Mouse (Mus musculus) spleen, postnatal 36 days (tissue): Measurements from ENCODE around the gene Rbp1.
A peak's percentile ranks its signal among the peaks of the same experiment; 100 is the strongest.

ENCODE experiments used
- DNase-seq, 2 experiments: peaks; one replicate each; pipeline ENCODE4 v3.0.0; 2022; ENCODE audit warnings: low spot score in 2 of 2, mixed read lengths in 1 of 2

Rbp1 gene

DNA sequence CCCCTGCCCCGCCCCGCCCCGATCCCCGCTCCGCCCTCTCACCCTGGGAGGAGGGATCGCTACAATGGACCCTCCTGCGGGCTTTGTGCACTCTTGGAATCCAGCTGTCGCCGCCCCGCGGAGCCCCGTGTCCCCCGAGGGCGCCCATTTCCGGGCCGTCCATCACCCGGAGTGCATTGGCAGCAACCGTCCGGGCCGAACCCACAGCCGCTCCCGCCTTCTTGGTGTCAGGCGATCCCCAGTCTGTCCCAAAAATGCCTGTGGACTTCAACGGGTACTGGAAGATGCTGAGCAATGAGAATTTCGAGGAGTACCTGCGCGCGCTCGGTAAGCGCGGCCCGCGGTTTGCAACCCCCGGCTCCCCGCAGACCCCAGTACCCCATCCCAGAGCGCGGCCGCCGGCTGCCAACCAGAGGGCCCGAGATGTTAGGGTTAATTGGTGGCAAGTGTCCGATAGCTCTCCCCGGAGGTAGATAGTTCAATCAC lies 2.0 kb downstream of the Rbp1 start:
- no peak for DNase-seq

DNA sequence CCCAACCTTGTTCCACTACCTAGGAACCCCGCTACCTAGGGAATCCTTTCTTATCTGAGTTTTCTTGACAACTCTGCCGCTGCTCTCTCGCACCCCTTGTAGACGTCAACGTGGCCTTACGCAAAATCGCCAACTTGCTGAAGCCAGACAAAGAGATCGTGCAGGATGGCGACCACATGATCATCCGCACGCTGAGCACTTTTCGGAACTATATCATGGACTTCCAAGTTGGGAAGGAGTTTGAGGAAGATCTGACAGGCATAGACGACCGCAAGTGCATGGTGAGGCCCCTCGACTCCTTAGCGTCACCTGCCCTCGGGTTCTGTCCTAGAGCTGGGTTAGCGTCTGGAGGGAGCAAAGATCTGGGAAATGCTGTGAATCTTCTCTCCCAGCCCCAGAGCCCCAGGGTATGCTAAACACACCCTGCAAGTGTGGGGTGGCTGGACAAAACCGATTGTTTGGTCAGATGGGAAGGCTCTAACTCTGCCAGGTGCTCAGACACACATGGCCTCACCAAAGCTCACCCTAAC lies 2.7 kb downstream of the Rbp1 start:
- DNase-seq = no peak

DNA sequence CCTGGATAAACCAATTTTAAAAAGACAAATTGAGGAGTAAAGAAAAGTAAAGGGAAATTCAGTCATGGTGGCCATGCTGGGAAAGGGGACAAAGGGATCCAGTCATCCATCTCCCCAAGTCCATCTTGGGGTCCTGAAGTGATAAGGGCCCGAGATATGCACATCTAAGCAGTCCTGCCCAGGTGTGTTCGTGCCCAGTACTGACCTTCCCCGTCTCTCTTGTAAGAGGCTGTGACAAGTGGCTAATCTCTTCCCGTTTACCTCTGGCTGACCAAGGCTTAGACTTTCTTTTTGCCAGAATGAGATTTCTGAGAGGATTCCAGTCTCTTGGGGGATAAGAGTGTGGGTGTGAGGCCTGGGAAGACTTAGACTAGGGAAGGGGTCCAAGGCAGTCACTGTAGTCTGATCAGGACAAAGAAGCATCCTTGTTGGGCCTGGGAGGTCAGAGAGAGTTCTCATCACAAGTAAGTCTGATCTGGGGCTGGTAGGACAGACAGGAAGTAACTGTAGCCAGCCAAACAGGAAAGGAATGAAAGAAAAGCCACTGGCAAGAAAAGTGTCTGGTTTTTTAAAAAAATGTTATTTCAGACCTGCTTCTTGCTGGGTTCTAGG lies 5.3 kb downstream of the Rbp1 start:
- DNase-seq = no peak

DNA sequence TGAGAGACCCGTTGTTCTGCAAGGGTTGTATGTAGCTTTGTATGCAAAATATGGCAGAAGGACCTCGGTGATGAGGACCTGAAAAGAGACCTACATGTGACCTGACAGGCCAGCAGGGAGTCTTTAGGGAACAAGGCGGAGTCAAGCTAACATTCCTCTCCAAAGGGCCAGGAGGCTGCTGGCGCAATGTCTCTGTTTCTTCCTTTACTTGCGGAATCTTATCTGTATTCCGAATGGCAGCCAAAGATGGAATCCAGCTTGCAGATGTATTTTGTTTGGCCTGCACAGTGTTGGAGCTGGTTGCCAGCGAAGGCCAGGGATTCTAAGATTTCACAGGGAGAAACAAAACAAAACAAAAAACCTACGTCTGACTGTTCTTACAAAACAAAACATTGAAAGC lies 6.0 kb downstream of the Rbp1 start:
- DNase-seq = no peak

DNA sequence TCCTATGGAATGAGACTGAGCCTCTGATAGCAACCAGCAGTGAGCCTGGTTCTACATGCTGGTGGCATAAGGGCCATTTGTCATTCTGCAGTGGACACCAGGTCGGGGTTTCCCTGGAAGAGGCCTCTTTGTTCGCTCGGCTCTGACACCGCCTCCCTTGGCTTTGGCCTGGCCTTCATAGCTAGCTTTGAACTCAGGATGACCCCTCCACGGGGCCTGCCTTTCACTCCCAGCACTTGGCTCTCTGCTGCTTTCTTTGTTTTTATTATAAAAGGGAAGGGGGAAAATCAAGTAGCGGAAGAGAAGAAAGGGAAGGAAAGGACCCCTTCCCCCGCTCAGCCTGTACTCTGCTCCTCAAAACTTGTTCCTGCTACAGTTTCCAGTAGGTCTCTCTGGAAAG lies 7.0 kb downstream of the Rbp1 start:
- no peak for DNase-seq

DNA sequence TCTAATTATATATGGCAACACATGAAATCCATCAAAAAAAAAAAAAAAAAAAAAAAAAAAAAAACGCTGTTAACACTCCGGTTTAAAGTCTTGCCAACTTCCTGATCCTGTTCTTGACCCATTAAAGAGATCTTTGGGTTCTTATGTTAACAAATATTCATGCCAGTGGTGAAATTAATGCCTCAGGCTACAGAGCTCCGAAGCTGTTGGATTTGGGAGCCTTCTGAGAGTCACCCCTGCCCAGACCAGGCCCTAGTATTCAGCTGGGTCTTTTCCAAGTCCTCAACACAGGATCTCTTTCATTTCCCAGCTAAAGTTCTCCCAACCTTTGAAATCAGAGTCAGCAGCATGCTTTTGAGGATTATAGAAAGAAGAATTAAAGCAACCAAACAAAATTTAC lies 7.8 kb downstream of the Rbp1 start:
- DNase-seq = no peak

DNA sequence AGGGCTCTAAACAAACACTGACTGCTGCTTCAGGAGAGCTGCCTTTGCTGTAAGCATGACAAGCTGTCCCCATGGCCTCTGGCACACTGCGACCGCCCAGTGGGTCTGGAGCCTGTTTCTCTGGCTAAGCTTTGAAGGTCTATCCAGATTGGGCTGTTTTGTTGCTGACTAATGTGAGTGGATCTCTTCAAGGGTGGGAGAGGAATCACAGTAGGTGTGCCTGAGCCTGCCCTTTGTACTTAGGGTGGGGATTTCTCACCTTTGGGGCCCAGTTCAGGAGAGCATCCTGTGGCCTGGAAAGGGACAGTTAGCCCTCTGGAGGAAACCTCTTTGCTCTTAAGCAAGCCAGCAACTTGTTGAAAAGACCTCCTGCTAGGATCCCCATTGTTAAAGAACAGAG lies 10.3 kb downstream of the Rbp1 start:
- no peak for DNase-seq

DNA sequence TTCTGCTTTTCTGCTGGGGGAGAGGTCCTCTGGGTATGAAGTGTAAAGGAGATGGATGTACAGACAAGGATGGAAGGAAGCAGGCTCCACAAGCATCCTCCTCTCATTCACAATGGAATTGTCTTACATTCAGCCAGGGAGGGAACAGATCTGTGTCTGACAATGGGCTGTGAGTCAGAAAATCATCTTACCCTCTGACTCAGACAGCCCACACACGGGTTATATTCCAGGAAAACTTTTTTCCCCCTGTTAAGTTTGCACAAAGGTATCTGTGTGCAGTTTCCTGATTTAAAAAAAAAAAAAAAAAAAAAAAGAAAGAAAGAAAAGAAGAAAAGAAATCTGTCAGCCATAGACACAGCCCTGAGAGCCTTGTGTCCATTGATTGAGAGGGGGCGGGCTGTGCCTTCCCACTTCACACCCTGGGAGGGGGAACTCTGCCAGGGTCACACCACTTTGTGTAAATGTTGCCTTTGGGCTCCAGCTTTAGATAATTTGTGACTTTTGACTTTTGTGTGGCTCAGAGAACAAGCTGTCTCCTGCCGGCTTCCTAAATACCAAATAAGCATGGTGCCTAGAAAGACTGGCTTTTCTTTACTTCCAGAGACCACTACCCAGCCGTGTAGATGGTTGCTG lies 11.3 kb downstream of the Rbp1 start:
- DNase-seq = no peak

DNA sequence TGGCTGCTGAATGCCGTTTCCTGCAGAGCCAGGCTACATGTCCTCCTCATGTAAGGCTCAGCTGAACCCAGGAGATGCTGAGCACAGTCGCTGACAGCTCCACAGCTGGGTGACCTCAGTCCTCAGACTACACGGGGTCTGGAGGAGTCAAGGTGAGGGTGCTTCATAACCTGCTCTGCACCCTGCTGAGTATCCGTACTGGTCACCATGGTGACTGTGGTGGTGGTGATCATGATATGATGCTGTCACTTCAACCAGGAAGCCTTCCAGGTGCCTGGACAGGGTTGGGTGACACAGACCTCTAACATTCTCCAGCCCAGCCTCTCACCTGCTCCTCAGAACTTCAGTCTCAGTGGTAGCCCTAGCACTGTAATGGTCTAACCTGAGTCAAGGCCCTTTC lies 15.1 kb downstream of the Rbp1 start:
- no peak for DNase-seq

DNA sequence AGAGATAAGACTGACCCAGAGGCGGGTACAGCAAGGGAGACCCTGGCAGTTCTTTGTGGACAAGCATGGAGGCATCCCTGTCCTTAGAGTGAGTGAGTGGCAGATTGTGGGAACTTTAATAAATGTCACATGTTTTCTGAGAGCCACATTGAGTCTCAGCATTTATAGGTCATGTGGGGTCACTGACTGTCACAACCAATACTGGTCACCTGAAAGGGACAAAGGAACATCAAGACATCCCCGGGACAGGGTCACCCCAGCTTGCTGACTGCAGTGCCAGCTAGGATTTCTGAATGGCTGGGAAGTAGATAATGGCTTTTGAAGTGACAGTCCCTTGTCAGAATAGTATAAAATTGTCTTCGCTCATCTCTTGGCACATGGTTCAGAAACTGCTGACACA lies 16.3 kb downstream of the Rbp1 start:
- no peak for DNase-seq

DNA sequence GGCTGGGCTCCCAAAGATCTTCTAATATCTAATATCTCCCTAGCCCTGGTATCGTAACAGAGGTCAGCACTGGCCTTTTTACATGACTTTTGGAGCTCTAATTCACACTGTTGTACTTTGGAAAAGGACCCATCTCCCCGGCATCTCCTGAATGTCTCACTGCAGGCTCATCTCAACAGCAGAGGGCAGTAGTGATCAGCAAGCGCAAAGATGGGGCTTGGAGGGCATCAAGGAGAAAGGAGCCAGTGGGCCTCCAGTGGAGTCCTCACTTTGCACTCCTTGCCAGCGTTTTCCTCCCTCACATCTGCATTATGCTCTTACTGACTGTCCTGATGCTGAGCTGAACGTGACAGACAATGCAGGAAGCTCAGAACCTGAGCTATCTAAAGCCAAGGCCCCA lies 19.9 kb downstream of the Rbp1 start:
- no peak for DNase-seq

DNA sequence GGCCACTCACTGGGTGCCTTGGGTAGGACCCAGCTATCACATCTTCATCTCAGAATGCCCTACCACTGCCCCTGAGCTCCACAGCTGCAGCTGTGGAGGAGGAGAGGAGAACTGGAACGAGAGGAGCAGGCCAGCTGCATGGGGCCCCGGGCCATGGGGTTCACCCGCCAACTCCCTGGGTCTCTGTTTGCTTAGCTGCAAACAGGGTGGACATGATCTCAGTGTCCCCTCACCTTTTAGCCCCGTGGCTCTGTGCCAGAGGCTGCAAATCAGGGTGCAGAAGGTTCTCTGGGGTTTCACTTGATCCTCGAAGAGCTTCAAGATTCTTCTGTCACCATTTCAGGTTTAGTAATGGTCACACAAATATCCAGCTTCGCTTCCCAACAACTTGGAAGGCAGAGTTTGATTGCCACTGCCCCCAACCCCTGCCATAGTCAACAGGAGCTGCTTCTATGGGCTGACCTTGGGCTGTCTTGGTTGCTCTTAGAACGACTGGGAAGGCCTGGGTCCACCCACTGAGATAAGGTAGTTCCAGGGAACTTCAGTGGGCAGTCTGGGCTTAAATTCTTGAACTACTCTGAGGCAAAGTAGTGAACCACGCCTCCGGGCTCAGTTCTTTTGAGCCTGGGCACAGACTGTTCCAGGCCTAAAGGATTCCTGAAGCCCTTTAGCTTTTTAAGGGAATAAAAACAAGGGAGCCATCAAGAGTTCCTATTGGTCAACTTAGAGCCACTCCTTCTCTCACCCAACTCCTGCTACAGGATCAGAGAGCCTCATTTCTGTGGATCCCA lies 22.8 kb downstream of the Rbp1 start:
- DNase-seq = no peak

DNA sequence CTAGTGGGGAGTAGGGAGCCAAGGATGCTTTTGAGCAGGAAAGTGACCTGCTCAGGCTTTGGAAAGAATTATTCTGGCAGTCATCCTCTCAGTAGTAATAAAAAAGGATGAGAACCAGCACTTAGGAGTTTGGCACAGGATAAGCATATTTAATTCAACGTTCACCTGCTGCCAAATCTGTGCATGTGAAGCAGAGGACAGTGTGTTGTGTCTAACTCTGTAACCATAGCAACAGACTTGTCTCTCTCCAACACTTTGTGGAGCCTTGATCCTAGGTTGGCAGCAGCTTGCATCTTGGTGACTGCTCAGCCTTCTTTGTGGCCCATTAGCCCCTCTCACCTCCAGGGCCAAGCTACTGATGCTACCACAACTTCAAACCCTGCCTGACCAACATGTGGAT lies 28.2 kb downstream of the Rbp1 start:
- DNase-seq = no peak

DNA sequence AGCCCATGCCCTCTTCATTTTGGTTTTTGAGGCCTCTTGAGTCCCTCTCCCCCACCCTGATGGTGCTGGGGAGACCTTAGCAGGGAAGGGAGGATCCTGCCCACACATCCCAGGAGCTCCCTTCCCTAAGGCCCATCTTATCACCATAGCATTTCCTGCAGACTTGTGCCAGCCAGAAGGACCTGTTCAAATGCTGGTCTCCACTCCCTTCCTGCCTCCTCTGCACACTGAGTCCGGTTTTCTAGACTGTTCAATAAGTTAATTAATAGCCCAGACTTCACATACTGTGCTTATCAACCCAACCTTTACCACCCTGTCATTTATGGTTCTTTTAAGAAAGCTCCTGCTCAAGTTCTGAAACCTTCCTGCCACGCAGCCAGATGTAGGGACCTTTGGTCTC lies 43.9 kb downstream of the Rbp1 start:
- no peak for DNase-seq

DNA sequence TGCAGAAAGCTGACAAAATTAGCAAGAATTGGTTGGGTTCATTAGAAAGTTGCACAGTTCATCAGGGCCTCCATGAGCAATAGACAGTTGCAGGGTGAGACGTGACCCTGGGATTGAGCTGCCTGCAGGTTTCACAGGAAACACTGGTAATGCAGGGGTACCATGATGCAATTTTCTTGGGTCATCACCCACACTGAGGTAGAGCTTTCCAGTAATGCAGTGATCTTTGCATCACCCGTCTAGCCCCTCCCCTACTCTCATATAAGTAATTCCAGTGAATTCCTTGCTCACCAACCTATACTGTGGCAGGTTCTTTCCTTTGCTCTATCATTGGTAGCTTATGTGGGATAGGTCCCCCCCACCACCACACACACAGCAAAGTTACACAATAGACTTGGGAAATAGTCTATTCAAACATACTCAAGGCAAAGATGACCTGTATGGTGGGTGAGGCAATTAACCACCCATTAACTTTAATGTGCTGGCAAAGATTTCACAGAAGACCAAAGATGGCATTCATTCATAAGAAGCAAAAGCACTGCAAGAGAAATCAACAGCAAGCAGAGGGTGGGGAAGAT lies 57.5 kb downstream of the Rbp1 start:
- no peak for DNase-seq

DNA sequence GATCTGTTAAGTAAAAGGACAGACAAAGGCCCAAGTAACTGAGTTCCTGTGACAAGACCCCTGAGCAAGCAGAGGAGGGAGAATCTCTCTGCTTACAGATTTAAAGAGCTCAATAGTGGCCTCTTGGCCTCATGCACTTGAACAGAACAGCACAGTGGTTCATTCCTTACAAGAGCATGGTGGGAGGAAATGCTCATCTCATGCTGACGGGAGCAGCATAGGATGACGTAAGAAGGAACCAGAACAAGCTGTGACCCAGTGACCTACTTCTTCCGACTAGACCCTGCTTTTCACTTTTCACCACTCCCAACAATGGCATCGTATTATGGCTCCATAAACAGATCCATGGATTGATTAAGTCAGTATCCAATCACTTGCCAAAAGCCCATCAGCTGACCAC lies 59.5 kb downstream of the Rbp1 start:
- DNase-seq = no peak

DNA sequence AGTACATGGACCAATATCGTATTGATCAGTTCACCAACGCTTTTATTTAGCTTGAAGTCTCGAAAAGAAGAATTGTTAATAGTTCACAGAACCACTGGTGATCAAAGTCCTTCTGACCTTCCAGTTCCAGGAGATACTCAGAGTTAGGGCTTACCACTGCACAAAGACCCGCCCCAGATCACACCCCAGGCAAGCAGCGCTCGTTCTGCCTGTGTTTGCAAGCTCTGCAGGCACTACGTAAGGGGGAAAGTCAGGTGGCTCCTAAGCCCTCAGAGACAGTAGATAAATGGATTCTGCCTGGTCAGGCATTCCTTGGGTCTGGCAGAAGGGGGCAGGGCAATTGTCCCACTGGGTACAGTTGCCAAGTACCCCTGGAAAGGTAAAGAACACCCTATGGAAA lies 62.3 kb downstream of the Rbp1 start:
- no peak for DNase-seq

DNA sequence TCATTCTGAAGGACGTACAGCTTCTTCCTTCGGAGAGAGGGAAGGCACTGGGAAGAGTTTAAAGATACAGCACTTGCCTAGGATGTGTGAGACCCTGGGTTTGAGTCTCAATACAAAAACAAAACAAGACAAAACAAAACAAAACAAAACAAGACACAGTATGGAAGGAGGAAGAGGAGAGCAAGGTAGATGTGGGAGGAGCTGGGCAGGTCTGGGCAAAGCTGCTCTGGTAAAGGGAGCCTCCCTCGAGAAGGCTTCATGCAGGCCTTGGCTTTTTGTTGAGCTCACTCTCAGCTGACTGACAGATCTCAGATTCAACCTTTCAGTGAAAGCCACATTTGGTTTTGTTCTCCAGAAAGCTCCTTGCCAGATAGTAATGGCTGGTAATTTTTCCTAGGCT lies 63.1 kb downstream of the Rbp1 start, which contains the start of gene Rbp2:
Gene Rbp2 (plus strand): TSS at position 301 of the 400 bp plus-strand sequence.
- no peak for DNase-seq

DNA sequence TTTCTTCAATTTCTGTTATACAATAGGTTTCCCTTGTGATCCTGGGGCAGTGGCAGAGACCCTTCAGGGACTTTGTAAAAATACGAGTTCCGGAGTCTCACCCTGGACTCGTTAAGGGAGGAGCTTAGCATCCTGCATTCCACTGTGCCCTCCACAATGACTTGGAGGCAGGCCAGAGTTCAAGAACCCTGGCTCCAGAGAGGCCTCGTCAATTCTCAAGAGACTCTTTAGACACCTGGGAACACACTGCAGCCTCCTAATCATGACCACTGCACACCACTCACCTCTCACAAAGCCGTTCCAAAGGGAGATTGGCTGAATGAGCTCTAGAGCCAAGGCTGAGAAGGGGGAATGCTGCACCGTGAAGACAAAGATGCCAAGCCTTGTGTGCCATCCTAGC lies 64.5 kb downstream of the Rbp1 start:
- DNase-seq = no peak

DNA sequence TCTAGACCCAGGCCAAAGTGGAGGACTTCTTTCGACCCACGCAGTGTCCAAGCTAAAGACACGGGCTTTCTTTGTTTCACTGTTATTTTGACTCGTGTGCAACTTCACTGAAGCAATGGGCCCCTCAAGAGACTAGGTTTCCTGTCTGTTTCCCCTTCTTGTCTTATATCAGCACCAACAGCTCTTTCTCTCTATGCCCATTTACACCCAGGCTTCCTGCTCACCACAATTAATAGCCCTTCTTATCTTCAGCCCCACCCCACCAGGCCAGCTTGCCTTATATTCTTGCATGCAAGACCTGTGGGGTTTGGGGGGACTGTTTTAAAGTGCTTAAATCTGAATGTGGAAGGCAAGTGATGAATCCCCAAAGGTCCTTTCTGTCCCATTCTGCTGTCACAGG lies 66.8 kb downstream of the Rbp1 start:
- peak in 1 of 2 experiments; percentile 3 for DNase-seq

DNA sequence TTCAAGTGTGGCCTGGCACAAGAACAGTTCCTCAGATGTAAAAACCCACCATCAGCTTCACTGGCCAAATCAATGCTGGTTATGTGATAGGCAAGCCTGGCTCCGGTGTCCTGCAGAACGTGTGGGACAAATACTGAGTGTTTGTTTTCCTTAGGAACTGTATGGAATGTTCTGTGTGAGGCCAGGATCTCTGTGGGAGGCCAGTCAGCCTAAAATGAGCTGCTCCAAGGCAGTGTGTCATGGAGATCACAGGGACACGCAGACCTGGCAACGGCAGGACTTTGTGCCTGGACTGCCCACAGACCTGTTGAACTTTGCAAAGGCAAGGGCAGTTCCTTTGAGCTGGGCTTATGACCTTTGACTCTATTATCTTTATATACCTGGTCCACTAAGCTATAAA lies 67.4 kb downstream of the Rbp1 start:
- DNase-seq = no peak

DNA sequence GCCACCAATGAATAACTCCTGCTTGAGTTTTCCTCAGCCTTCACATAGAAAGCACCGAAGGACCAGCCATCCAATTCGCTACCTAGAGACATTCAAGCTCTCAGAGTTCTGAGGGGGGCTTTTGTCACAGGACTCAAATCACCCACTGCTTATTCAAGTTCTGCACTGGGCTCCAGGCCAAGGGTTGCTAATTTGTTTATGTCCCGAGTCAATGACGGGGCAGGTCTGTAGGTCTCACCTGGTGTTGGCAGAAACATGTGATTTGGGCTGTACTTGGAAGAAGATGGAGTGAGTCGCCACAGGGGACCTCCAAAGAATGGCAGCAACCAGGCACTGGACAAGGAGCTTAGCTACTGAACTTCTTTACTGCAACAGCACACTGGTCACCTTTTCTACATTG lies 68.3 kb downstream of the Rbp1 start:
- no peak for DNase-seq
